8 mouse cellular contexts compared by ENCODE assay signal in genomic region chr10:117063254-117064021, GRCm38 (mm10). TPM values are rescaled to one million over a fixed set of nuclear protein-coding genes. Genes with fewer than 3 reads are reported as not detected.
A peak's percentile ranks its signal among the peaks of the same experiment; 100 is the strongest.
DNase-seq lines count a peak whose midpoint lies in the region; ATAC-seq and TF ChIP-seq lines count a peak whose summit lies in the region.

TSS of gene Cct2 (minus strand) at chr10:117063814.

- H3K4me3 ChIP-seq in ES-E14 (ENCODE audit: insufficient read depth in 1 of 2, low read depth in 1 of 2, low read length in 2 of 2, poor library complexity in 1 of 2, severe bottlenecking in 1 of 2), result peak within 1 kb of the TSS; percentile 86 to 99
- peak within 1 kb of the TSS; percentile 87 for H3K4me3 ChIP-seq in forebrain, embryonic 16.5 days (replicated peaks; ENCODE audit: low read length)
- H3K4me3 ChIP-seq in layer of hippocampus, adult 2 months, result peak within 1 kb of the TSS; percentile 79
- H3K4me3 ChIP-seq in lung, embryonic 14.5 days (ENCODE audit: low read depth, low read length), result peak within 1 kb of the TSS; percentile 94
- peak within 1 kb of the TSS; percentile 96 for H3K4me3 ChIP-seq in olfactory bulb, adult 2 months (ENCODE audit: insufficient read depth, low read depth, low read length)
- H3K4me3 ChIP-seq in thymus, adult 2 months (ENCODE audit: control insufficient read depth, insufficient read depth, low read length), result peak within 1 kb of the TSS; percentile 73

- peak within 1 kb of the TSS; percentile 95 for H3K27ac ChIP-seq in ES-E14 (ENCODE audit: insufficient read depth, low read depth, low read length, poor library complexity, severe bottlenecking)
- peak within 1 kb of the TSS; percentile 93 for H3K27ac ChIP-seq in forebrain, embryonic 16.5 days (ENCODE audit: low read length)
- H3K27ac ChIP-seq in layer of hippocampus, adult 2 months, result peak within 1 kb of the TSS; percentile 86
- peak within 1 kb of the TSS; percentile 95 for H3K27ac ChIP-seq in lung, embryonic 14.5 days (ENCODE audit: low read depth)
- H3K27ac ChIP-seq in olfactory bulb, adult 2 months (ENCODE audit: insufficient read depth, low read depth, low read length), result peak within 1 kb of the TSS; percentile 61
- H3K27ac ChIP-seq in thymus, adult 2 months (ENCODE audit: control insufficient read depth, insufficient read depth, low read length), result peak within 1 kb of the TSS; percentile 68; the same call in 1 of the 2 replicates

- H3K27me3 ChIP-seq in forebrain, embryonic 16.5 days (replicated peaks; ENCODE audit: control insufficient read depth, insufficient read depth, low read length), result no peaks in the 10 kb centered on the region
- no peaks in the 10 kb centered on the region for H3K27me3 ChIP-seq in lung, embryonic 14.5 days (ENCODE audit: insufficient read depth, low read length)
- H3K27me3 ChIP-seq in thymus, adult 2 months (ENCODE audit: control insufficient read depth, insufficient read depth, low read length), result no peaks in the 10 kb centered on the region

- under 1% methylated on average over 68 of the region's 68 CpGs for WGBS in forebrain, embryonic 16.5 days
- under 1% methylated on average over 68 of the region's 68 CpGs for WGBS in lung, embryonic 14.5 days
- under 1% methylated on average over 66 of the region's 68 CpGs for WGBS in olfactory bulb, adult 2 months
- WGBS in thymus, adult 2 months, result under 1% methylated on average over 68 of the region's 68 CpGs

- peak; percentile 34 for TF ChIP-seq CTCF in layer of hippocampus, adult 2 months (conservative IDR thresholded peaks at IDR 0.05)
- no peak for TF ChIP-seq CTCF in lung, embryonic 14.5 days (IDR thresholded peaks at IDR 0.05; ENCODE audit: low read depth)
- TF ChIP-seq CTCF in olfactory bulb, adult 2 months (IDR thresholded peaks at IDR 0.05; ENCODE audit: insufficient read depth, low read depth, low read length), result no peak; the same call in 1 of the 2 replicates
- 0 out of 2 replicates have a peak, but pooled peaks have one; percentile 65 for TF ChIP-seq CTCF in thymus, adult 2 months (IDR thresholded peaks at IDR 0.05; ENCODE audit: borderline replicate concordance, control insufficient read depth, extremely low read depth, insufficient read depth, low read length, poor library complexity)

- peak; percentile 86 for TF ChIP-seq POLR2A in olfactory bulb, adult 2 months (IDR thresholded peaks at IDR 0.05; ENCODE audit: insufficient read depth, low read depth, low read length)
- TF ChIP-seq POLR2A in thymus, adult 2 months (IDR thresholded peaks at IDR 0.05; ENCODE audit: control insufficient read depth, extremely low read depth, insufficient read depth, low read length, poor library complexity), result peak; percentile 86

- no peaks in the 10 kb centered on the region; a peak in 2 of 4 replicates for H3K4me1 ChIP-seq in ES-E14 (ENCODE audit: control insufficient read depth in 2 of 2, insufficient read depth in 2 of 2, low read length in 2 of 2, poor library complexity in 1 of 2)
- H3K4me1 ChIP-seq in forebrain, embryonic 16.5 days (replicated peaks; ENCODE audit: control insufficient read depth, insufficient read depth, low read length), result peaks cover 11% of the 10 kb centered on the region
- 0 out of 2 replicates have a peak, but pooled peaks cover 5% of the 10 kb centered on the region for H3K4me1 ChIP-seq in lung, embryonic 14.5 days (ENCODE audit: insufficient read depth)
- peaks cover 3% of the 10 kb centered on the region; the same call in 1 of the 2 replicates for H3K4me1 ChIP-seq in olfactory bulb, adult 2 months (ENCODE audit: control insufficient read depth, insufficient read depth, low read length)
- peaks cover 8% of the 10 kb centered on the region for H3K4me1 ChIP-seq in thymus, adult 2 months (replicated peaks; ENCODE audit: control insufficient read depth, insufficient read depth, low read length)

- H3K4me2 ChIP-seq in forebrain, embryonic 16.5 days (ENCODE audit: low read length), result peak within 1 kb of the TSS; percentile 97
- H3K4me2 ChIP-seq in lung, embryonic 14.5 days, result peak within 1 kb of the TSS; percentile 90

- peak within 1 kb of the TSS; percentile 96 for H3K9ac ChIP-seq in ES-E14 (ENCODE audit: insufficient read depth, low read depth, low read length, poor library complexity, severe bottlenecking)
- H3K9ac ChIP-seq in forebrain, embryonic 16.5 days (replicated peaks; ENCODE audit: low read depth, low read length), result peak within 1 kb of the TSS; percentile 80
- H3K9ac ChIP-seq in lung, embryonic 14.5 days, result peak within 1 kb of the TSS; percentile 89

- peak; percentile 94 for ATAC-seq in forebrain, embryonic 16.5 days
- peak; percentile 93 for ATAC-seq in lung, embryonic 14.5 days (ENCODE audit: insufficient read depth)

- in situ Hi-C loops in ES-E14 (cut with MboI; ENCODE audit: low sequenced_read_pairs in 2 of 2, unreplicated experiment in 2 of 2), result loop anchor here in 1 of 2 experiments (25.0 kb wide), 1 partner anchor 1651 kb away; no protein-coding TSS in a partner anchor

- H3K9me3 ChIP-seq in ES-E14 (ENCODE audit: control insufficient read depth, insufficient read depth, low read depth, low read length), result no peaks in the 10 kb centered on the region
- no peaks in the 10 kb centered on the region for H3K9me3 ChIP-seq in forebrain, embryonic 16.5 days (ENCODE audit: control insufficient read depth, low read length)
- H3K9me3 ChIP-seq in lung, embryonic 14.5 days (ENCODE audit: low read depth, low read length), result no peaks in the 10 kb centered on the region

- intact Hi-C loops in heart, postnatal 36 days (cut with DNase I), result loop anchor here (2.0 to 10.0 kb wide), 2 partner anchors 85 to 311 kb away; partner anchors contain the start of gene Frs2

- H3K36me3 ChIP-seq in ES-E14 (ENCODE audit: control insufficient read depth, insufficient read depth, low read length, poor library complexity, severe bottlenecking), result peaks cover 31% of the 10 kb centered on the region
- peaks cover 29% of the 10 kb centered on the region for H3K36me3 ChIP-seq in forebrain, embryonic 16.5 days (ENCODE audit: control insufficient read depth, insufficient read depth)
- peaks cover 38% of the 10 kb centered on the region for H3K36me3 ChIP-seq in lung, embryonic 14.5 days (ENCODE audit: insufficient read depth)
- H3K36me3 ChIP-seq in thymus, adult 2 months (ENCODE audit: control insufficient read depth, insufficient read depth, low read length), result peaks cover 36% of the 10 kb centered on the region

- DNase-seq in ES-E14 (ENCODE audit: low read depth, low spot score), result peak; percentile 94
- DNase-seq in cerebellum, adult 11-12 months, result peak; percentile 90
- DNase-seq in heart, postnatal 36 days, result peak; percentile 89
- DNase-seq in layer of hippocampus, adult 2 months (ENCODE audit: low spot score in 2 of 2), result peak; percentile 89 to 92
- DNase-seq in lung, embryonic 14.5 days, result peak; percentile 99
- DNase-seq in thymus, adult 2 months, result peak; percentile 90

TF ChIP-seq in ES-E14, 5 proteins besides CTCF, POLR2A, EP300 and RAD21:
- TF ChIP-seq MAFK (IDR thresholded peaks at IDR 0.05; ENCODE audit: insufficient read depth, low read depth, low read length) (no peak), HCFC1 (IDR thresholded peaks at IDR 0.05; ENCODE audit: borderline replicate concordance, insufficient read depth, low read length) (peak; percentile 28; the same call in 1 of the 2 replicates)

RNA-seq across cellular contexts. Expression of gene Cct2, which starts in this region (rescaled TPM):
- 369 and 441 TPM in 2 replicates for total RNA-seq in ES-E14 (2012; rRNA removed)
- 266 and 286 TPM in 2 replicates for polyA plus RNA-seq in forebrain, embryonic 16.5 days (2015; fragmentation: Nextera tagmentation; extraction: Ambion mirVana)
- total RNA-seq in heart, postnatal 36 days (2021), result 100 to 1,000 TPM; 132 to 137 TPM
- 100 to 1,000 TPM; 167 to 176 TPM for total RNA-seq in layer of hippocampus, adult 2 months (2021)
- 274 and 283 TPM in 2 replicates for polyA plus RNA-seq in lung, embryonic 14.5 days (2014; fragmentation: Nextera tagmentation; extraction: Ambion mirVana)
- not detected in 2 replicates for polyA plus RNA-seq in olfactory bulb, adult 2 months (2012; ENCODE audit: insufficient read depth, insufficient read length, low replicate concordance, missing spikeins)
- polyA plus RNA-seq in thymus, adult 2 months (2012; rRNA removed), result 130 and 139 TPM in 2 replicates

Comparison
In these comparisons a context has a peak if more than half of its experiments do, and no peak if none do; other contexts are left out.
1. Peak in every context shown above with its lines: DNase-seq, ATAC-seq, H3K4me3 ChIP-seq and H3K27ac ChIP-seq.
2. CTCF ChIP-seq: peak in layer of hippocampus, adult 2 months (single experiment) and thymus, adult 2 months (single experiment); none in lung, embryonic 14.5 days (single experiment) and olfactory bulb, adult 2 months (single experiment).